Mouse (Mus musculus) hindbrain, postnatal 0 days (tissue): ENCODE results near the gene Jam3. TPM values are rescaled to one million over a fixed set of nuclear protein-coding genes. Genes with fewer than 3 reads are reported as not detected.

Experiments used
- ATAC-seq: fragments of 200-750 bp; cut with Nextera tagmentation; 2 replicates; pipeline ENCODE4 v1.8.0; 2017; ENCODE audit warnings: mild to moderate bottlenecking, moderate TSS enrichment, moderate library complexity
- DNase-seq: peaks from one replicate; pipeline ENCODE4 v3.0.0-alpha.2; 2015; ENCODE audit warnings: low spot score
- H3K27ac ChIP-seq: fragments of 300-500 bp; sonication (generic); 2 replicates; pipeline ENCODE4 v1.5.1; 2014; ENCODE audit warnings: mild to moderate bottlenecking
- H3K27me3 ChIP-seq: fragments of 300-500 bp; sonication (generic); 2 replicates; pipeline ENCODE4 v1.6.1; 2014; ENCODE audit warnings: low read length, mixed read lengths; ENCODE audit not compliant: insufficient read depth
- H3K36me3 ChIP-seq: fragments of 300-500 bp; sonication (generic); 2 replicates; pipeline ENCODE4 v1.6.1; 2014; ENCODE audit warnings: low read length, mixed read lengths; ENCODE audit not compliant: insufficient read depth
- H3K4me1 ChIP-seq: fragments of 300-500 bp; sonication (generic); 2 replicates; pipeline ENCODE4 v1.6.1; 2014; ENCODE audit warnings: antibody characterized with exemption, low read length, mixed read lengths; ENCODE audit not compliant: insufficient read depth
- H3K4me2 ChIP-seq: fragments of 300-500 bp; sonication (generic); 2 replicates; pipeline ENCODE4 v1.6.1; 2014; ENCODE audit warnings: low read depth, mild to moderate bottlenecking, low read length, moderate library complexity, mixed read lengths
- H3K4me3 ChIP-seq: fragments of 300-500 bp; sonication (generic); 2 replicates; pipeline ENCODE4 v1.5.1; 2014; ENCODE audit warnings: low read length
- H3K9ac ChIP-seq: fragments of 300-500 bp; sonication (generic); replicated peaks from 2 replicates; pipeline ENCODE4 v1.6.1; 2014; ENCODE audit warnings: mild to moderate bottlenecking, low read length, moderate library complexity, mixed read lengths
- H3K9me3 ChIP-seq: fragments of 300-500 bp; sonication (generic); 2 replicates; pipeline ENCODE4 v1.6.1; 2016; ENCODE audit warnings: low read length, mixed read lengths
- CTCF ChIP-seq: IDR thresholded peaks from 2 replicates; pipeline ENCODE4 v1.5.1; 2016; ENCODE audit warnings: antibody characterized with exemption, control low read depth, low read depth
- whole genome bisulfite sequencing: fragments of 180-500 bp; shearing (Covaris S2); extraction: QIAGEN DNeasy Blood & Tissue Kit; methylation state at CpG from one replicate; pipeline ENCODE4 v1.1.7; 2014; 5-methylcytosine and 5-hydroxymethylcytosine counted together
- polyA plus RNA-seq: library from polyadenylated mRNA; unstranded; fragments of >200 nt; fragmentation: Nextera tagmentation; extraction: Ambion mirVana; gene quantifications from 2 replicates; pipeline ENCODE4 v1.2.1, GENCODE M21; 2015
- total RNA-seq: library from RNA; depleted of rRNA; stranded (reverse); fragments of >200 nt; gene quantifications from 2 replicates; pipeline ENCODE4 v1.2.3, GENCODE M21; 2014

Jam3 gene
- total and polyA plus RNA-seq, 2 experiments from 2014 or later: 28.9 to 37.6 TPM

GRCm38 (mm10) chr9:27149836-27150235 is 5.4 kb downstream of the Jam3 start:
- Histone ChIP-seq H3K36me3 (no peaks in the 10 kb centered on the region; the same call in 1 of the 2 replicates), H3K27ac (no peak overlapping the region; the same call in 1 of the 2 replicates), H3K4me1 (peaks cover 21% of the 10 kb centered on the region), H3K9me3 (no peaks in the 10 kb centered on the region), H3K27me3 (no peaks in the 10 kb centered on the region), H3K9ac (no peak overlapping the region), H3K4me2 (no peak overlapping the region; the same call in 1 of the 2 replicates), H3K4me3 (no peak overlapping the region)
- 34% methylated on average over 9 of the region's 9 CpGs for WGBS
- DNase-seq: no peak
- TF ChIP-seq CTCF: no peak
- no peak for ATAC-seq

GRCm38 (mm10) chr9:27148631-27149471 is 6.4 kb downstream of the Jam3 start:
- Histone ChIP-seq H3K9me3 (no peaks in the 10 kb centered on the region), H3K9ac (no peak overlapping the region), H3K4me3 (no peak overlapping the region), H3K36me3 (no peaks in the 10 kb centered on the region; the same call in 1 of the 2 replicates), H3K4me2 (peak overlapping the region; percentile 38), H3K27me3 (no peaks in the 10 kb centered on the region), H3K4me1 (peaks cover 16% of the 10 kb centered on the region), H3K27ac (no peak overlapping the region; the same call in 1 of the 2 replicates)
- TF ChIP-seq CTCF: no peak
- DNase-seq: peak; percentile 54
- peak; percentile 67 for ATAC-seq
- 20% methylated on average over 18 of the region's 18 CpGs for WGBS

GRCm38 (mm10) chr9:27147946-27148345 is 7.3 kb downstream of the Jam3 start:
- H3K4me2 ChIP-seq: no peak overlapping the region
- no peak for ATAC-seq
- no peak overlapping the region for H3K4me3 ChIP-seq
- peaks cover 16% of the 10 kb centered on the region for H3K4me1 ChIP-seq
- WGBS: 77% methylated on average over 8 of the region's 8 CpGs
- H3K27me3 ChIP-seq: no peaks in the 10 kb centered on the region
- no peak for DNase-seq
- H3K36me3 ChIP-seq: no peaks in the 10 kb centered on the region; the same call in 1 of the 2 replicates
- H3K9ac ChIP-seq: no peak overlapping the region
- no peaks in the 10 kb centered on the region for H3K9me3 ChIP-seq
- H3K27ac ChIP-seq: no peak overlapping the region; the same call in 1 of the 2 replicates
- no peak for TF ChIP-seq CTCF

GRCm38 (mm10) chr9:27146826-27147225 is 8.4 kb downstream of the Jam3 start:
- WGBS: 88% methylated on average over 2 of the region's 2 CpGs
- TF ChIP-seq CTCF: no peak
- no peaks in the 10 kb centered on the region for H3K9me3 ChIP-seq
- peaks cover 16% of the 10 kb centered on the region for H3K4me1 ChIP-seq
- H3K9ac ChIP-seq: no peak overlapping the region
- no peaks in the 10 kb centered on the region; the same call in 1 of the 2 replicates for H3K36me3 ChIP-seq
- H3K4me3 ChIP-seq: no peak overlapping the region
- no peak for DNase-seq
- no peak overlapping the region for H3K4me2 ChIP-seq
- ATAC-seq: no peak
- no peak overlapping the region for H3K27ac ChIP-seq
- H3K27me3 ChIP-seq: no peaks in the 10 kb centered on the region

- Histone ChIP-seq H3K27ac (no peak overlapping the region), H3K9me3 (no peaks in the 10 kb centered on the region), H3K9ac (no peak overlapping the region), H3K4me1 (peaks cover 15% of the 10 kb centered on the region), H3K36me3 (no peaks in the 10 kb centered on the region; the same call in 1 of the 2 replicates), H3K4me3 (no peak overlapping the region), H3K4me2 (no peak overlapping the region), H3K27me3 (no peaks in the 10 kb centered on the region)
- DNase-seq: no peak
- ATAC-seq: no peak
- TF ChIP-seq CTCF: no peak
- 68% methylated on average over 5 of the region's 5 CpGs for WGBS
These were observed 10.2 kb downstream of the Jam3 start for GRCm38 (mm10) chr9:27144996-27145395.

- no peak for TF ChIP-seq CTCF
- Histone ChIP-seq H3K4me3 (no peak overlapping the region), H3K27me3 (no peaks in the 10 kb centered on the region), H3K4me2 (no peak overlapping the region), H3K27ac (no peak overlapping the region), H3K4me1 (peaks cover 11% of the 10 kb centered on the region), H3K9ac (no peak overlapping the region), H3K36me3 (no peaks in the 10 kb centered on the region; the same call in 1 of the 2 replicates), H3K9me3 (no peaks in the 10 kb centered on the region)
- 84% methylated on average over 4 of the region's 4 CpGs for WGBS
- DNase-seq (no peak), ATAC-seq (no peak)
These were observed 10.9 kb downstream of the Jam3 start for GRCm38 (mm10) chr9:27144271-27144840.
